Mouse (Mus musculus) lung, adult 10 weeks (tissue): ENCODE results near the gene Epsti1. TPM values are rescaled to one million over a fixed set of nuclear protein-coding genes. Genes with fewer than 3 reads are reported as not detected.

Source experiments
- polyA plus RNA-seq: library from polyadenylated mRNA; stranded (reverse); fragments of 350-450 nt; fragmentation: Illumina TruSeq; extraction: RNeasy Lipid Tissue Mini Kit (QIAGEN cat#74804); gene quantifications from one replicate; pipeline ENCODE4 v1.2.3, GENCODE M21; 2014; ENCODE audit warnings: low read depth, low replicate concordance; ENCODE audit not compliant: insufficient read depth

The Epsti1 gene
- polyA plus RNA-seq: 10.7 TPM

GRCm38 (mm10) chr14:77904171-77904762, at the start of gene Epsti1:
TSS of gene Epsti1 (plus strand) at chr14:77904239.

GRCm38 (mm10) chr14:77874304-77875241, 29.5 kb upstream of the Epsti1 start, which contains the start of gene Dnajc15:
TSS of gene Dnajc15 (minus strand) at chr14:77875125.

Other genes starting within 250 kb of the Epsti1 start
- 59.0 TPM for gene Dnajc15, start 29.1 kb upstream of the Epsti1 start, polyA plus RNA-seq
- 6.7 TPM for gene Fam216b, start 184.8 kb downstream of the Epsti1 start, polyA plus RNA-seq